Mouse (Mus musculus): Measurements from ENCODE around the gene Tbc1d1. TPM values are rescaled to one million over a fixed set of nuclear protein-coding genes. Genes with fewer than 3 reads are reported as not detected.

Tbc1d1 gene
- polyA plus RNA-seq, 1 experiment from 2014 or later, result 30.7 TPM

- H3K4me3 ChIP-seq, result no peak overlapping the region
- 75% methylated on average over 5 of the region's 5 CpGs for WGBS
- no peaks in the 10 kb centered on the region for H3K9me3 ChIP-seq
- H3K36me3 ChIP-seq (replicated peaks), result peaks cover 2% of the 10 kb centered on the region; the same call in 1 of the 2 replicates
- H3K27me3 ChIP-seq (ENCODE audit: poor library complexity, severe bottlenecking), result no peaks in the 10 kb centered on the region
- no peaks in the 10 kb centered on the region for H3K4me1 ChIP-seq
- H3K27ac ChIP-seq, result no peak overlapping the region
- DNase-seq (ENCODE audit: extremely low spot score, low spot score), result no peak
Observed at GRCm38 (mm10) chr5:64196866-64197321, 40.8 kb downstream of the Tbc1d1 start.

GRCm38 (mm10) chr5:64198624-64199023 lies 42.5 kb downstream of the Tbc1d1 start:
- H3K27me3 ChIP-seq (ENCODE audit: poor library complexity, severe bottlenecking), result no peaks in the 10 kb centered on the region
- H3K4me3 ChIP-seq, result no peak overlapping the region
- WGBS, result 89% methylated on average over 7 of the region's 7 CpGs
- DNase-seq (ENCODE audit: extremely low spot score, low spot score), result no peak
- H3K27ac ChIP-seq, result no peak overlapping the region
- H3K36me3 ChIP-seq (replicated peaks), result no peaks in the 10 kb centered on the region
- no peaks in the 10 kb centered on the region for H3K4me1 ChIP-seq
- no peaks in the 10 kb centered on the region for H3K9me3 ChIP-seq

- Histone ChIP-seq H3K4me1 (no peaks in the 10 kb centered on the region), H3K27me3 (ENCODE audit: poor library complexity, severe bottlenecking) (no peaks in the 10 kb centered on the region), H3K9me3 (no peaks in the 10 kb centered on the region), H3K27ac (no peak overlapping the region), H3K36me3 (replicated peaks) (no peaks in the 10 kb centered on the region), H3K4me3 (no peak overlapping the region)
- no peak for DNase-seq (ENCODE audit: extremely low spot score, low spot score)
- 72% methylated on average over 5 of the region's 5 CpGs for WGBS
Observed at GRCm38 (mm10) chr5:64201071-64201470, 45.0 kb downstream of the Tbc1d1 start.

- no peaks in the 10 kb centered on the region for H3K36me3 ChIP-seq (replicated peaks)
- H3K27me3 ChIP-seq (ENCODE audit: poor library complexity, severe bottlenecking), result no peaks in the 10 kb centered on the region
- H3K4me3 ChIP-seq, result no peak overlapping the region
- no peaks in the 10 kb centered on the region for H3K4me1 ChIP-seq
- 22% methylated on average over 2 of the region's 2 CpGs for WGBS
- peak; percentile 25 for DNase-seq (ENCODE audit: extremely low spot score, low spot score)
- H3K27ac ChIP-seq, result no peak overlapping the region
- no peaks in the 10 kb centered on the region for H3K9me3 ChIP-seq
Observed at GRCm38 (mm10) chr5:64202306-64202705, 46.2 kb downstream of the Tbc1d1 start.

- H3K27ac ChIP-seq, result no peak overlapping the region
- no peaks in the 10 kb centered on the region for H3K36me3 ChIP-seq (replicated peaks)
- no peaks in the 10 kb centered on the region for H3K27me3 ChIP-seq (ENCODE audit: poor library complexity, severe bottlenecking)
- no peaks in the 10 kb centered on the region for H3K9me3 ChIP-seq
- DNase-seq (ENCODE audit: extremely low spot score, low spot score), result no peak
- WGBS, result 83% methylated on average over 3 of the region's 3 CpGs
- no peaks in the 10 kb centered on the region for H3K4me1 ChIP-seq
- no peak overlapping the region for H3K4me3 ChIP-seq
Observed at GRCm38 (mm10) chr5:64205610-64206009, 49.5 kb downstream of the Tbc1d1 start.

GRCm38 (mm10) chr5:64206431-64206830 lies 50.3 kb downstream of the Tbc1d1 start:
- no peak overlapping the region for H3K27ac ChIP-seq
- no peaks in the 10 kb centered on the region for H3K27me3 ChIP-seq (ENCODE audit: poor library complexity, severe bottlenecking)
- H3K4me3 ChIP-seq, result no peak overlapping the region
- H3K4me1 ChIP-seq, result peaks cover 3% of the 10 kb centered on the region; the same call in 1 of the 2 replicates
- 72% methylated on average over 3 of the region's 3 CpGs for WGBS
- no peak for DNase-seq (ENCODE audit: extremely low spot score, low spot score)
- no peaks in the 10 kb centered on the region for H3K9me3 ChIP-seq
- H3K36me3 ChIP-seq (replicated peaks), result no peaks in the 10 kb centered on the region

- no peak overlapping the region for H3K27ac ChIP-seq
- no peaks in the 10 kb centered on the region for H3K9me3 ChIP-seq
- H3K4me1 ChIP-seq, result peaks cover 7% of the 10 kb centered on the region
- no peak overlapping the region for H3K4me3 ChIP-seq
- H3K36me3 ChIP-seq (replicated peaks), result no peaks in the 10 kb centered on the region
- H3K27me3 ChIP-seq (ENCODE audit: poor library complexity, severe bottlenecking), result no peaks in the 10 kb centered on the region
- 86% methylated on average over 8 of the region's 8 CpGs for WGBS
- DNase-seq (ENCODE audit: extremely low spot score, low spot score), result no peak
Observed at GRCm38 (mm10) chr5:64206875-64207274, 50.8 kb downstream of the Tbc1d1 start.

GRCm38 (mm10) chr5:64207800-64208199 lies 51.7 kb downstream of the Tbc1d1 start:
- no peak for DNase-seq (ENCODE audit: extremely low spot score, low spot score)
- no peak overlapping the region for H3K4me3 ChIP-seq
- peaks cover 15% of the 10 kb centered on the region for H3K4me1 ChIP-seq
- H3K27ac ChIP-seq, result no peak overlapping the region
- H3K9me3 ChIP-seq, result no peaks in the 10 kb centered on the region
- 94% methylated on average over 6 of the region's 6 CpGs for WGBS
- H3K36me3 ChIP-seq (replicated peaks), result no peaks in the 10 kb centered on the region
- no peaks in the 10 kb centered on the region for H3K27me3 ChIP-seq (ENCODE audit: poor library complexity, severe bottlenecking)

- WGBS, result 87% methylated on average over 4 of the region's 4 CpGs
- no peak overlapping the region for H3K4me3 ChIP-seq
- DNase-seq (ENCODE audit: extremely low spot score, low spot score), result no peak
- no peak overlapping the region for H3K27ac ChIP-seq
- no peaks in the 10 kb centered on the region for H3K9me3 ChIP-seq
- H3K4me1 ChIP-seq, result peaks cover 15% of the 10 kb centered on the region
- no peaks in the 10 kb centered on the region for H3K27me3 ChIP-seq (ENCODE audit: poor library complexity, severe bottlenecking)
- H3K36me3 ChIP-seq (replicated peaks), result no peaks in the 10 kb centered on the region
Observed at GRCm38 (mm10) chr5:64210817-64211216, 54.7 kb downstream of the Tbc1d1 start.

GRCm38 (mm10) chr5:64211284-64211683 lies 55.2 kb downstream of the Tbc1d1 start:
- no peak overlapping the region for H3K4me3 ChIP-seq
- peaks cover 15% of the 10 kb centered on the region for H3K4me1 ChIP-seq
- 89% methylated on average over 7 of the region's 7 CpGs for WGBS
- no peak for DNase-seq (ENCODE audit: extremely low spot score, low spot score)
- no peaks in the 10 kb centered on the region for H3K36me3 ChIP-seq (replicated peaks)
- no peaks in the 10 kb centered on the region for H3K27me3 ChIP-seq (ENCODE audit: poor library complexity, severe bottlenecking)
- H3K9me3 ChIP-seq, result no peaks in the 10 kb centered on the region
- H3K27ac ChIP-seq, result no peak overlapping the region

GRCm38 (mm10) chr5:64212206-64212605 lies 56.1 kb downstream of the Tbc1d1 start:
- H3K36me3 ChIP-seq (replicated peaks), result no peaks in the 10 kb centered on the region
- H3K4me3 ChIP-seq, result no peak overlapping the region
- DNase-seq (ENCODE audit: extremely low spot score, low spot score), result no peak
- H3K27me3 ChIP-seq (ENCODE audit: poor library complexity, severe bottlenecking), result no peaks in the 10 kb centered on the region
- no peaks in the 10 kb centered on the region for H3K9me3 ChIP-seq
- H3K27ac ChIP-seq, result no peak overlapping the region
- 76% methylated on average over 5 of the region's 5 CpGs for WGBS
- peaks cover 15% of the 10 kb centered on the region for H3K4me1 ChIP-seq

- Histone ChIP-seq H3K9me3 (no peaks in the 10 kb centered on the region), H3K36me3 (replicated peaks) (no peaks in the 10 kb centered on the region), H3K4me3 (no peak overlapping the region), H3K27ac (no peak overlapping the region), H3K4me1 (peaks cover 17% of the 10 kb centered on the region), H3K27me3 (ENCODE audit: poor library complexity, severe bottlenecking) (no peaks in the 10 kb centered on the region)
- 83% methylated on average over 3 of the region's 3 CpGs for WGBS
- DNase-seq (ENCODE audit: extremely low spot score, low spot score), result no peak
Observed at GRCm38 (mm10) chr5:64212619-64213018, 56.5 kb downstream of the Tbc1d1 start.

- Histone ChIP-seq H3K36me3 (replicated peaks) (no peaks in the 10 kb centered on the region), H3K9me3 (no peaks in the 10 kb centered on the region), H3K27me3 (ENCODE audit: poor library complexity, severe bottlenecking) (no peaks in the 10 kb centered on the region), H3K4me3 (no peak overlapping the region), H3K4me1 (peaks cover 25% of the 10 kb centered on the region), H3K27ac (no peak overlapping the region)
- no peak for DNase-seq (ENCODE audit: extremely low spot score, low spot score)
- WGBS, result 93% methylated on average over 5 of the region's 5 CpGs
Observed at GRCm38 (mm10) chr5:64215806-64216205, 59.7 kb downstream of the Tbc1d1 start.

- H3K36me3 ChIP-seq (replicated peaks), result no peaks in the 10 kb centered on the region
- peaks cover 24% of the 10 kb centered on the region for H3K4me1 ChIP-seq
- H3K27me3 ChIP-seq (ENCODE audit: poor library complexity, severe bottlenecking), result no peaks in the 10 kb centered on the region
- H3K4me3 ChIP-seq, result no peak overlapping the region
- 87% methylated on average over 4 of the region's 4 CpGs for WGBS
- no peaks in the 10 kb centered on the region for H3K9me3 ChIP-seq
- H3K27ac ChIP-seq, result no peak overlapping the region
- DNase-seq (ENCODE audit: extremely low spot score, low spot score), result no peak
Observed at GRCm38 (mm10) chr5:64216326-64216725, 60.2 kb downstream of the Tbc1d1 start.

Data from forebrain, embryonic 10.5 days (tissue).